Mouse (Mus musculus) liver, postnatal 0 days (tissue): ENCODE measurements around the gene Atp5c1.

Experiments
- CTCF ChIP-seq: sonication (generic); IDR thresholded peaks from 2 replicates; pipeline ENCODE4 v1.5.1; 2016; ENCODE audit warnings: antibody characterized with exemption, low read depth
- EP300 ChIP-seq: IDR thresholded peaks from 2 replicates; pipeline ENCODE4 v1.6.1; 2016; ENCODE audit warnings: antibody characterized with exemption, low read depth, mild to moderate bottlenecking

DNA sequence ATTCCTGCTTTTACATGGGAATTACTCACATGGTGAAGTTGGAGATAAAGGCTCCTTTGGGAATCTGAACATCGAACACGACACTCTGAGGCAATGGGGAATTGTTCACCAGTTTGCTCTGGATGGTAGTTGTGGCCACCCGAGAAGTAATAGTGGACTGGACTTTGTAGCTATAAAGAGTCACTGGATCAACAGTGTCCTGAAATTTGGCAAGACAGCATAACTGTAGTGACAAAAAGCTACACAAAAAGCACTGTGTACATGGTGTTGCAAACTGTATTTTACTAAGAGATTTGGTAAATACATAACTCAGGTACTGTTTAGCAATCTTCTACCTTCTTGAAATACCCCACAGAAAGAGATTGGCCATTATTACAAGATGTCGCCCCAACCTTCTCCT, 45.8 kb upstream of the Atp5c1 start:
- TF ChIP-seq CTCF (no peak), EP300 (no peak)
